Mouse (Mus musculus) hindbrain, embryonic 15.5 days (tissue): Measurements from ENCODE around the gene Gm45808. TPM values are rescaled to one million over a fixed set of nuclear protein-coding genes. Genes with fewer than 3 reads are reported as not detected.
"Not testable (repeated sequence)": the region's sequence is repeated elsewhere in the genome, so short reads cannot be mapped to it uniquely, and the experiment has no call there.

ENCODE experiments used
- ATAC-seq: fragments of 200-750 bp; cut with Nextera tagmentation; 2 replicates; pipeline ENCODE4 v1.8.0; 2017; ENCODE audit warnings: low read depth, moderate number of reproducible peaks, moderate TSS enrichment; ENCODE audit not compliant: low FRiP score
- H3K27ac ChIP-seq: fragments of 300-500 bp; sonication (generic); replicated peaks from 2 replicates; pipeline ENCODE4 v1.5.1; 2015; ENCODE audit warnings: mild to moderate bottlenecking, inconsistent platforms
- H3K27me3 ChIP-seq: fragments of 300-500 bp; sonication (generic); 2 replicates; pipeline ENCODE4 v1.6.1; 2015; ENCODE audit warnings: control low read depth, inconsistent platforms
- H3K36me3 ChIP-seq: fragments of 300-500 bp; sonication (generic); 2 replicates; pipeline ENCODE4 v1.6.1; 2015; ENCODE audit warnings: control low read depth, inconsistent platforms
- H3K4me1 ChIP-seq: fragments of 300-500 bp; sonication (generic); replicated peaks from 2 replicates; pipeline ENCODE4 v1.6.1; 2015; ENCODE audit warnings: control low read depth, inconsistent platforms
- H3K4me2 ChIP-seq: fragments of 300-500 bp; sonication (generic); 2 replicates; pipeline ENCODE4 v1.6.1; 2015; ENCODE audit warnings: moderate library complexity, mild to moderate bottlenecking, inconsistent platforms
- H3K4me3 ChIP-seq: fragments of 300-500 bp; sonication (generic); 2 replicates; pipeline ENCODE4 v1.5.1; 2015; ENCODE audit warnings: mild to moderate bottlenecking, inconsistent platforms
- H3K9ac ChIP-seq: fragments of 300-500 bp; sonication (generic); 2 replicates; pipeline ENCODE4 v1.6.1; 2015; ENCODE audit warnings: inconsistent platforms
- H3K9me3 ChIP-seq: fragments of 300-500 bp; sonication (generic); 2 replicates; pipeline ENCODE4 v1.6.1; 2016; ENCODE audit warnings: control low read depth, inconsistent platforms
- WGBS: fragments of 180-500 bp; shearing (Covaris S2); methylation state at CpG from one replicate; pipeline ENCODE4 v1.1.7; 2015; 5-methylcytosine and 5-hydroxymethylcytosine counted together
- polyA plus RNA-seq: library from polyadenylated mRNA; unstranded; fragments of >200 nt; fragmentation: Nextera tagmentation; extraction: Ambion mirVana; gene quantifications from 2 replicates; pipeline ENCODE4 v1.2.1, GENCODE M21; 2015

Gm45808 gene
- polyA plus RNA-seq, 1 experiment from 2014 or later: not detected

GRCm38 (mm10) chr7:45481374-45481927 is 5.2 kb downstream of the Gm45808 start, which contains the start of gene Tulp2:
Tulp2 (plus strand) TSS chr7:45481877.
- WGBS: 60% methylated on average over 11 of the region's 15 CpGs

GRCm38 (mm10) chr7:45480310-45480709 is 6.3 kb downstream of the Gm45808 start:
- not testable (repeated sequence) for H3K36me3 ChIP-seq, H3K4me1 ChIP-seq, H3K4me3 ChIP-seq, H3K9me3 ChIP-seq, H3K27ac ChIP-seq, H3K4me2 ChIP-seq, ATAC-seq, H3K9ac ChIP-seq, H3K27me3 ChIP-seq
- 85% methylated on average over 4 of the region's 4 CpGs for WGBS

More at GRCm38 (mm10) chr7:45481374-45481927, 5.2 kb downstream of the Gm45808 start, which contains the start of gene Tulp2:
- H3K4me1 ChIP-seq: no peaks in the 10 kb centered on the region
- H3K4me3 ChIP-seq: no peak within 1 kb of the TSS
- no peak within 1 kb of the TSS for H3K27ac ChIP-seq
- no peak within 1 kb of the TSS for H3K4me2 ChIP-seq
- no peak within 1 kb of the TSS for H3K9ac ChIP-seq
- no peaks in the 10 kb centered on the region for H3K9me3 ChIP-seq
- no peaks in the 10 kb centered on the region for H3K27me3 ChIP-seq
- ATAC-seq: peak; percentile 83; the same call in 1 of the 2 replicates
- no peaks in the 10 kb centered on the region for H3K36me3 ChIP-seq

GRCm38 (mm10) chr7:45478774-45479173 is 7.8 kb downstream of the Gm45808 start:
- Histone ChIP-seq H3K4me2 (no peak overlapping the region), H3K36me3 (no peaks in the 10 kb centered on the region), H3K9ac (no peak overlapping the region), H3K4me1 (no peaks in the 10 kb centered on the region), H3K9me3 (no peaks in the 10 kb centered on the region), H3K27me3 (no peaks in the 10 kb centered on the region), H3K27ac (no peak overlapping the region), H3K4me3 (no peak overlapping the region)
- no peak for ATAC-seq
- WGBS: 98% methylated on average over 7 of the region's 7 CpGs

GRCm38 (mm10) chr7:45477003-45477402 is 9.6 kb downstream of the Gm45808 start:
- Histone ChIP-seq H3K4me2 (no peak overlapping the region), H3K9ac (no peak overlapping the region), H3K27ac (no peak overlapping the region), H3K27me3 (no peaks in the 10 kb centered on the region), H3K36me3 (no peaks in the 10 kb centered on the region), H3K4me3 (no peak overlapping the region), H3K9me3 (no peaks in the 10 kb centered on the region), H3K4me1 (no peaks in the 10 kb centered on the region)
- no peak for ATAC-seq
- 9% methylated on average over 3 of the region's 3 CpGs for WGBS

- Histone ChIP-seq H3K4me3 (no peak overlapping the region), H3K36me3 (no peaks in the 10 kb centered on the region), H3K27ac (no peak overlapping the region), H3K9ac (no peak overlapping the region), H3K9me3 (no peaks in the 10 kb centered on the region), H3K27me3 (no peaks in the 10 kb centered on the region), H3K4me2 (no peak overlapping the region), H3K4me1 (no peaks in the 10 kb centered on the region)
- ATAC-seq: no peak
- WGBS: 73% methylated on average over 1 of the region's 1 CpGs
Observed at GRCm38 (mm10) chr7:45476453-45476852, 10.2 kb downstream of the Gm45808 start.

GRCm38 (mm10) chr7:45475291-45475969 is 11.2 kb downstream of the Gm45808 start:
- Histone ChIP-seq H3K4me3 (no peak overlapping the region), H3K9me3 (no peaks in the 10 kb centered on the region), H3K9ac (no peak overlapping the region), H3K27me3 (no peaks in the 10 kb centered on the region), H3K4me1 (no peaks in the 10 kb centered on the region), H3K27ac (no peak overlapping the region), H3K4me2 (peak overlapping the region; percentile 21; the same call in 1 of the 2 replicates), H3K36me3 (no peaks in the 10 kb centered on the region)
- WGBS: 78% methylated on average over 16 of the region's 16 CpGs
- ATAC-seq: no peak

GRCm38 (mm10) chr7:45470869-45471268 is 15.7 kb downstream of the Gm45808 start:
- H3K9ac ChIP-seq: no peak overlapping the region
- peaks cover 4% of the 10 kb centered on the region for H3K4me1 ChIP-seq
- no peak overlapping the region for H3K4me3 ChIP-seq
- no peaks in the 10 kb centered on the region for H3K36me3 ChIP-seq
- H3K9me3 ChIP-seq: no peaks in the 10 kb centered on the region
- H3K27ac ChIP-seq: no peak overlapping the region
- ATAC-seq: no peak
- H3K4me2 ChIP-seq: no peak overlapping the region
- WGBS: 12% methylated on average over 3 of the region's 3 CpGs
- no peaks in the 10 kb centered on the region for H3K27me3 ChIP-seq

- peak overlapping the region; percentile 85; the same call in 1 of the 2 replicates for H3K27ac ChIP-seq
- peaks cover 23% of the 10 kb centered on the region for H3K4me1 ChIP-seq
- H3K4me3 ChIP-seq: peak overlapping the region; percentile 81
- WGBS: 31% methylated on average over 7 of the region's 7 CpGs
- peaks cover 20% of the 10 kb centered on the region for H3K36me3 ChIP-seq
- no peaks in the 10 kb centered on the region for H3K27me3 ChIP-seq
- H3K9me3 ChIP-seq: no peaks in the 10 kb centered on the region
- peak overlapping the region; percentile 85; the same call in 1 of the 2 replicates for H3K9ac ChIP-seq
- ATAC-seq: no peak; the same call in 1 of the 2 replicates
- H3K4me2 ChIP-seq: peak overlapping the region; percentile 77
Observed at GRCm38 (mm10) chr7:45467090-45467670, 19.4 kb downstream of the Gm45808 start.

- Histone ChIP-seq H3K27me3 (no peaks in the 10 kb centered on the region), H3K9me3 (no peaks in the 10 kb centered on the region), H3K4me3 (peak within 1 kb of the TSS; percentile 81), H3K36me3 (peaks cover 24% of the 10 kb centered on the region), H3K4me2 (peak within 1 kb of the TSS; percentile 77), H3K9ac (peak within 1 kb of the TSS; percentile 85), H3K27ac (peak within 1 kb of the TSS; percentile 85), H3K4me1 (peaks cover 25% of the 10 kb centered on the region)
- WGBS: 0% methylated on average over 54 of the region's 58 CpGs
- peak; percentile 83 for ATAC-seq
Observed at GRCm38 (mm10) chr7:45466283-45467089, 20.1 kb downstream of the Gm45808 start, which contains the start of gene Bax. Bax (minus strand) TSS chr7:45466898.

- H3K4me3 ChIP-seq: peak overlapping the region; percentile 81
- H3K9ac ChIP-seq: peak overlapping the region; percentile 85; the same call in 1 of the 2 replicates
- H3K4me2 ChIP-seq: peak overlapping the region; percentile 77
- H3K27ac ChIP-seq: no peak overlapping the region
- 78% methylated on average over 9 of the region's 9 CpGs for WGBS
- no peak for ATAC-seq
- peaks cover 32% of the 10 kb centered on the region for H3K4me1 ChIP-seq
- H3K27me3 ChIP-seq: no peaks in the 10 kb centered on the region
- no peaks in the 10 kb centered on the region for H3K9me3 ChIP-seq
- H3K36me3 ChIP-seq: peaks cover 24% of the 10 kb centered on the region
Observed at GRCm38 (mm10) chr7:45465549-45465948, 21.1 kb downstream of the Gm45808 start.

- 93% methylated on average over 12 of the region's 12 CpGs for WGBS
- 0 out of 2 replicates have a peak overlapping the region, but pooled peaks have one; percentile 85 for H3K9ac ChIP-seq
Observed at GRCm38 (mm10) chr7:45465112-45465511, 21.5 kb downstream of the Gm45808 start.

More at GRCm38 (mm10) chr7:45465112-45465511, 21.5 kb downstream of the Gm45808 start:
- Histone ChIP-seq H3K4me3 (peak overlapping the region; percentile 81; the same call in 1 of the 2 replicates), H3K27me3 (no peaks in the 10 kb centered on the region), H3K9me3 (no peaks in the 10 kb centered on the region), H3K4me2 (peak overlapping the region; percentile 77), H3K36me3 (peaks cover 24% of the 10 kb centered on the region), H3K4me1 (peaks cover 36% of the 10 kb centered on the region), H3K27ac (no peak overlapping the region)
- ATAC-seq: no peak
